Mouse (Mus musculus): ENCODE data around the gene Cpsf2. TPM values are rescaled to one million over a fixed set of nuclear protein-coding genes. Genes with fewer than 3 reads are reported as not detected.

Gene Cpsf2
- total RNA-seq, 1 experiment, result 30.5 TPM

- no peak overlapping the region for H3K9ac ChIP-seq (ENCODE audit: insufficient read depth, low read depth, low read length, poor library complexity, severe bottlenecking)
- H3K4me1 ChIP-seq (ENCODE audit: control insufficient read depth in 2 of 2, insufficient read depth in 2 of 2, low read length in 2 of 2, poor library complexity in 1 of 2), result peaks cover 0 to 5% of the 10 kb centered on the region in 2 experiments; a peak in 1 of 4 replicates
- TF ChIP-seq MAFK (IDR thresholded peaks at IDR 0.05; ENCODE audit: insufficient read depth, low read depth, low read length) (no peak), ZNF384 (IDR thresholded peaks at IDR 0.05; ENCODE audit: low read depth, low read length) (no peak), CHD2 (IDR thresholded peaks at IDR 0.05; ENCODE audit: low read depth, low read length) (no peak), ZC3H11A (IDR thresholded peaks at IDR 0.05; ENCODE audit: borderline replicate concordance, low read depth, low read length) (no peak), HCFC1 (IDR thresholded peaks at IDR 0.05; ENCODE audit: borderline replicate concordance, insufficient read depth, low read length) (no peak)
- in situ Hi-C loops (cut with MboI; ENCODE audit: low sequenced_read_pairs in 2 of 2, unreplicated experiment in 2 of 2), result loop anchor here in 1 of 2 experiments (25.0 kb wide), 1 partner anchor 785 kb away; the partner anchor contains the start of genes Gm20604, Gm28051, Gon7 and Ubr7
- H3K36me3 ChIP-seq (ENCODE audit: control insufficient read depth, insufficient read depth, low read length, poor library complexity, severe bottlenecking), result peaks cover 3% of the 10 kb centered on the region; the same call in 1 of the 2 replicates
- 0 out of 4 replicates have a peak overlapping the region, but pooled peaks of 1 of the 2 experiments have one; percentile 85 for H3K4me3 ChIP-seq (ENCODE audit: insufficient read depth in 1 of 2, low read depth in 1 of 2, low read length in 2 of 2, poor library complexity in 1 of 2, severe bottlenecking in 1 of 2)
- no peak overlapping the region for H3K27ac ChIP-seq (ENCODE audit: insufficient read depth, low read depth, low read length, poor library complexity, severe bottlenecking)
- no peak for DNase-seq (ENCODE audit: low read depth, low spot score)
- no peaks in the 10 kb centered on the region for H3K9me3 ChIP-seq (ENCODE audit: control insufficient read depth, insufficient read depth, low read depth, low read length)
Observed at GRCm38 (mm10) chr12:101977404-101977915, 1.7 kb downstream of the Cpsf2 start.

GRCm38 (mm10) chr12:101978162-101978561 lies 2.4 kb downstream of the Cpsf2 start:
- in situ Hi-C loops (cut with MboI; ENCODE audit: low sequenced_read_pairs in 2 of 2, unreplicated experiment in 2 of 2), result loop anchor here in 1 of 2 experiments (25.0 kb wide), 1 partner anchor 784 kb away; the partner anchor contains the start of genes Gm20604, Gm28051, Gon7 and Ubr7
- peaks cover 6% of the 10 kb centered on the region for H3K36me3 ChIP-seq (ENCODE audit: control insufficient read depth, insufficient read depth, low read length, poor library complexity, severe bottlenecking)
- no peak overlapping the region for H3K27ac ChIP-seq (ENCODE audit: insufficient read depth, low read depth, low read length, poor library complexity, severe bottlenecking)
- no peaks in the 10 kb centered on the region for H3K9me3 ChIP-seq (ENCODE audit: control insufficient read depth, insufficient read depth, low read depth, low read length)
- no peak overlapping the region for H3K4me3 ChIP-seq (ENCODE audit: insufficient read depth in 1 of 2, low read depth in 1 of 2, low read length in 2 of 2, poor library complexity in 1 of 2, severe bottlenecking in 1 of 2)
- no peak overlapping the region for H3K9ac ChIP-seq (ENCODE audit: insufficient read depth, low read depth, low read length, poor library complexity, severe bottlenecking)
- no peak for DNase-seq (ENCODE audit: low read depth, low spot score)
- peaks cover 0 to 5% of the 10 kb centered on the region in 2 experiments; a peak in 1 of 4 replicates for H3K4me1 ChIP-seq (ENCODE audit: control insufficient read depth in 2 of 2, insufficient read depth in 2 of 2, low read length in 2 of 2, poor library complexity in 1 of 2)
- TF ChIP-seq CHD2 (IDR thresholded peaks at IDR 0.05; ENCODE audit: low read depth, low read length), result no peak
- no peak for TF ChIP-seq ZC3H11A (IDR thresholded peaks at IDR 0.05; ENCODE audit: borderline replicate concordance, low read depth, low read length)
- no peak for TF ChIP-seq ZNF384 (IDR thresholded peaks at IDR 0.05; ENCODE audit: low read depth, low read length)
- no peak for TF ChIP-seq MAFK (IDR thresholded peaks at IDR 0.05; ENCODE audit: insufficient read depth, low read depth, low read length)
- no peak for TF ChIP-seq HCFC1 (IDR thresholded peaks at IDR 0.05; ENCODE audit: borderline replicate concordance, insufficient read depth, low read length)

GRCm38 (mm10) chr12:101978588-101978987 lies 2.8 kb downstream of the Cpsf2 start:
- Histone ChIP-seq H3K4me3 (ENCODE audit: insufficient read depth in 1 of 2, low read depth in 1 of 2, low read length in 2 of 2, poor library complexity in 1 of 2, severe bottlenecking in 1 of 2) (no peak overlapping the region), H3K27ac (ENCODE audit: insufficient read depth, low read depth, low read length, poor library complexity, severe bottlenecking) (no peak overlapping the region), H3K9me3 (ENCODE audit: control insufficient read depth, insufficient read depth, low read depth, low read length) (no peaks in the 10 kb centered on the region), H3K9ac (ENCODE audit: insufficient read depth, low read depth, low read length, poor library complexity, severe bottlenecking) (no peak overlapping the region), H3K36me3 (ENCODE audit: control insufficient read depth, insufficient read depth, low read length, poor library complexity, severe bottlenecking) (peaks cover 8% of the 10 kb centered on the region), H3K4me1 (ENCODE audit: control insufficient read depth in 2 of 2, insufficient read depth in 2 of 2, low read length in 2 of 2, poor library complexity in 1 of 2) (peaks cover 0 to 5% of the 10 kb centered on the region in 2 experiments; a peak in 1 of 4 replicates)
- in situ Hi-C loops (cut with MboI; ENCODE audit: low sequenced_read_pairs in 2 of 2, unreplicated experiment in 2 of 2), result loop anchor here in 1 of 2 experiments (25.0 kb wide), 1 partner anchor 784 kb away; the partner anchor contains the start of genes Gm20604, Gm28051, Gon7 and Ubr7
- no peak for DNase-seq (ENCODE audit: low read depth, low spot score)
- no peak for TF ChIP-seq HCFC1 (IDR thresholded peaks at IDR 0.05; ENCODE audit: borderline replicate concordance, insufficient read depth, low read length)
- no peak for TF ChIP-seq MAFK (IDR thresholded peaks at IDR 0.05; ENCODE audit: insufficient read depth, low read depth, low read length)
- no peak for TF ChIP-seq ZC3H11A (IDR thresholded peaks at IDR 0.05; ENCODE audit: borderline replicate concordance, low read depth, low read length)
- no peak for TF ChIP-seq CHD2 (IDR thresholded peaks at IDR 0.05; ENCODE audit: low read depth, low read length)
- no peak for TF ChIP-seq ZNF384 (IDR thresholded peaks at IDR 0.05; ENCODE audit: low read depth, low read length)

- in situ Hi-C loops (cut with MboI; ENCODE audit: low sequenced_read_pairs in 2 of 2, unreplicated experiment in 2 of 2), result loop anchor here in 1 of 2 experiments (25.0 kb wide), 1 partner anchor 783 kb away; the partner anchor contains the start of genes Gm20604, Gm28051, Gon7 and Ubr7
Observed at GRCm38 (mm10) chr12:101979213-101979750, 3.5 kb downstream of the Cpsf2 start.

More at GRCm38 (mm10) chr12:101979213-101979750, 3.5 kb downstream of the Cpsf2 start:
- Histone ChIP-seq H3K4me1 (ENCODE audit: control insufficient read depth in 2 of 2, insufficient read depth in 2 of 2, low read length in 2 of 2, poor library complexity in 1 of 2) (peaks cover 0 to 5% of the 10 kb centered on the region in 2 experiments; a peak in 1 of 4 replicates), H3K9ac (ENCODE audit: insufficient read depth, low read depth, low read length, poor library complexity, severe bottlenecking) (no peak overlapping the region), H3K36me3 (ENCODE audit: control insufficient read depth, insufficient read depth, low read length, poor library complexity, severe bottlenecking) (peaks cover 8% of the 10 kb centered on the region), H3K4me3 (ENCODE audit: insufficient read depth in 1 of 2, low read depth in 1 of 2, low read length in 2 of 2, poor library complexity in 1 of 2, severe bottlenecking in 1 of 2) (no peak overlapping the region), H3K9me3 (ENCODE audit: control insufficient read depth, insufficient read depth, low read depth, low read length) (no peaks in the 10 kb centered on the region), H3K27ac (ENCODE audit: insufficient read depth, low read depth, low read length, poor library complexity, severe bottlenecking) (no peak overlapping the region)
- no peak for DNase-seq (ENCODE audit: low read depth, low spot score)
- no peak for TF ChIP-seq ZNF384 (IDR thresholded peaks at IDR 0.05; ENCODE audit: low read depth, low read length)
- TF ChIP-seq HCFC1 (IDR thresholded peaks at IDR 0.05; ENCODE audit: borderline replicate concordance, insufficient read depth, low read length), result no peak
- TF ChIP-seq ZC3H11A (IDR thresholded peaks at IDR 0.05; ENCODE audit: borderline replicate concordance, low read depth, low read length), result no peak
- TF ChIP-seq CHD2 (IDR thresholded peaks at IDR 0.05; ENCODE audit: low read depth, low read length), result no peak
- no peak for TF ChIP-seq MAFK (IDR thresholded peaks at IDR 0.05; ENCODE audit: insufficient read depth, low read depth, low read length)
